Mouse (Mus musculus): ENCODE results near the gene Tmem131l.

DNA sequence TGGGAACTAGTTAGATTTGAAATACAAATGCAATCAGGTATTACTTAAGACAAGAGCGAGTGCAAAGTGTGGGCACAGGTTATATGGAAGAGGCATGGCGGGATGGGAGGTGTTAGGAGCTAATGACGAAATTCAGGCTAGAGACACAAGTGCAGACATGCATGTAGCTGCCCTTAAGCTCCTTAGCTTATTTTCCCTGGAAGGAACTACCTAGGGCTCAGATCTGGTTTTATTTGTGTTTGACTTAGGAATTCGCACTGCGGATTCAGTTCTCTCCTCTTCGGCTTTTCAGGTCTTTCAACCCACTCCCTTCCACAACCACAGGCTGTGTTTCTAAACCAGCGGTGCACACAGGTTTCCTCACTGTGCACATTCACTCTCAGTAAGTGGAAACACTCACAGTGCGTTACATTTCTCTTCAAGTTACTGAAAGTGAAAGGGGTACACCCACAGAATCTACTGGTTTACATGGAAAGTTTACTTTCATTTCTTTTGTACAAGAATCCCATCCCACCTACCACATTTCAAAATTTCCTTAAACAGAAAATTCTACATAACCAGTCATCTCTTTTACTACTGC lies 52.4 kb downstream of the Tmem131l start:
- no peak for TF ChIP-seq POLR2A (IDR thresholded peaks at IDR 0.05; ENCODE audit: borderline replicate concordance, extremely low read depth, insufficient read depth, insufficient read length, poor library complexity, severe bottlenecking)
- no peak for TF ChIP-seq CTCF (IDR thresholded peaks at IDR 0.05; ENCODE audit: borderline replicate concordance, extremely low read depth, insufficient read depth, insufficient read length)
